Mouse (Mus musculus) CH12.LX (cell line): Measurements from ENCODE around the gene Klk14.

ENCODE experiments used
- POLR2A ChIP-seq: IDR thresholded peaks from 2 replicates; pipeline ENCODE4 v1.6.1; 2011; ENCODE audit warnings: low read depth, mild to moderate bottlenecking, improper control_type of control experiment, low read length
- SIN3A ChIP-seq: IDR thresholded peaks from 2 replicates; pipeline ENCODE4 v1.6.1; 2012; ENCODE audit warnings: low read length, improper control_type of control experiment, inconsistent platforms

GRCm38 (mm10) chr7:43678517-43678916, 11.7 kb upstream of the Klk14 start:
- TF ChIP-seq POLR2A = no peak
- no peak for TF ChIP-seq SIN3A
